Mouse (Mus musculus): Measurements from ENCODE around the gene Klc4.

The Klc4 gene

GRCm38 (mm10) chr17:46621324-46621723 lies 24.5 kb downstream of the Klc4 start:
- no peak for DNase-seq (ENCODE audit: low spot score in 2 of 2)

GRCm38 (mm10) chr17:46619683-46620357 lies 26.0 kb downstream of the Klc4 start:
- DNase-seq (ENCODE audit: low spot score in 2 of 2): no peak

- DNase-seq (ENCODE audit: low spot score in 2 of 2): no peak
These were observed 26.8 kb downstream of the Klc4 start for GRCm38 (mm10) chr17:46618769-46619682.

DNA sequence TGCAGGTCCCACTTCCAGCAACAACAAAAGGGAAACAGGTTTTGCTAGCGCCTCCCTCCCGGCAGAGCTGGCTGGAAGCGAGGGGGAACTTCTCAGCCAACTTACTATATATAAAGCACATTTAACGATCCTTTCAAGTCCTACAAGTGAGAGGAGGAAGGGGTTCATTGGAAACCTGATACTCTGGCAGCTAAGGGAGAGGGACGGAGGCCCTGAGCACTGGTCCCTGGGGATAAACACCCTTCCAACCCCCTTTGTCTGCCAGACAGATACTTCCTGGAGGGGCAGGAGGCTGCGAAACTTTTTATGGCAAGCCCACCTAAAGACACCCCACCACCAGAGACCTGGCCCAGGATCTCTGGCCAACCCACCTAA lies 27.4 kb downstream of the Klc4 start:
- no peak for DNase-seq (ENCODE audit: low spot score in 2 of 2)

DNA sequence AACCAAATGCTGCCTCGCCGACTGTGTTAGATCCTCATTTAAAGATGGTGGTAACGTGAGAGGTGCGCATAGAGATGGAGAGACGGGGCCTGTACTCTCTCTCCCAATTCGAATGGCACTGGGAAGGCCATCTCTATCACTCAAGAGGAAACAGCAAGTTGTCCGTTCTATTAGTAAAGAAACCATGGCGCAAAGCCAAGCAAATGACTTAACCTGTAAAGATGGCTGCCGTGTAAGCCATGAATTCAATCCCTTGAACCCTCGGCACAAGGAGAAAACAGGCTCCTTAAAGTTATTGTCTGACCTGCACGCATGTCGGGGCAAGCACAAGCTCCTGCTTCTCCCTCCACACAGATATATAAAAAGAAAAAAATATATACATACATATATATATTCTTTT lies 28.0 kb downstream of the Klc4 start:
- DNase-seq (ENCODE audit: low spot score in 2 of 2): no peak

DNA sequence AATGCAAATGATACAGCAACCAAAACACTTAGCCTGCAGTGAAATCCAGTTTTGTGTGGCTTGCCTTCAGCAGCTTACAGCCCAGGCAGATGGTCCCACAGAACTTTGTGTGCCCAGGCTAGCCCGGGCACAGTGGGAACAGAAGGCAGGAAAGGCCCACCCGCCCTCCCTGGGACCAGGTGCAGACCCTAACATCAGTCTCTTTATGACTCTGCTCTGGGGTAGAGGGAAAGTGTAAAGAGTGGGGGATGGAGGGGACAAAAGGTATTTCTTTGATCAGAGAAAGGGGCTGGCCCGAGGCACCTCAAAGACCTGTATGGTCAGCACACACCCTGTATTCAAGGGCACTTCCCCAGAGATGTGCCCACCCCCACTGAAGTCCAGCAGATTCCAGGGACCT lies 32.6 kb downstream of the Klc4 start:
- no peak for DNase-seq (ENCODE audit: low spot score in 2 of 2)

GRCm38 (mm10) chr17:46612820-46613219 lies 33.0 kb downstream of the Klc4 start:
- no peak for DNase-seq (ENCODE audit: low spot score in 2 of 2)

DNA sequence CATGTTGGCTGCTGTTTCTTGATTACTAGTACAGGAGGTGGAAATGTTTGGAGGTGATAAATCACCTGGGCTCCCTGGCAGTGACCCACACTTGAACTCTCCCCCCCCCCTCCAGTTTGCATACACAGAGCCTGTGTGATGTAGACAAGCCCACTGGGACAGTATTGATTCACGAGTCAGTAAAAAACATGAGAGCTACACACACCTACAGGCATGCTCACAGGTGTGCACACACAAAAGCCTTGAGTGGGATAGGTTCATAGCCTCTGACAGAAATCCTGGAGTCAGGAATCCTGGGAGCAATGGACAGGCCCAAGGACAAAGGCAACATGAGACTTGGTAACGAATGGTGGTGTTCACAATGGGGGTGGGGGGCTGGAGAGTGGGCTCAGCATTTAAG lies 33.6 kb downstream of the Klc4 start:
- DNase-seq (ENCODE audit: low spot score in 2 of 2): no peak

- DNase-seq (ENCODE audit: low spot score in 2 of 2): no peak
These were observed 34.5 kb downstream of the Klc4 start for GRCm38 (mm10) chr17:46611316-46611715.

DNA sequence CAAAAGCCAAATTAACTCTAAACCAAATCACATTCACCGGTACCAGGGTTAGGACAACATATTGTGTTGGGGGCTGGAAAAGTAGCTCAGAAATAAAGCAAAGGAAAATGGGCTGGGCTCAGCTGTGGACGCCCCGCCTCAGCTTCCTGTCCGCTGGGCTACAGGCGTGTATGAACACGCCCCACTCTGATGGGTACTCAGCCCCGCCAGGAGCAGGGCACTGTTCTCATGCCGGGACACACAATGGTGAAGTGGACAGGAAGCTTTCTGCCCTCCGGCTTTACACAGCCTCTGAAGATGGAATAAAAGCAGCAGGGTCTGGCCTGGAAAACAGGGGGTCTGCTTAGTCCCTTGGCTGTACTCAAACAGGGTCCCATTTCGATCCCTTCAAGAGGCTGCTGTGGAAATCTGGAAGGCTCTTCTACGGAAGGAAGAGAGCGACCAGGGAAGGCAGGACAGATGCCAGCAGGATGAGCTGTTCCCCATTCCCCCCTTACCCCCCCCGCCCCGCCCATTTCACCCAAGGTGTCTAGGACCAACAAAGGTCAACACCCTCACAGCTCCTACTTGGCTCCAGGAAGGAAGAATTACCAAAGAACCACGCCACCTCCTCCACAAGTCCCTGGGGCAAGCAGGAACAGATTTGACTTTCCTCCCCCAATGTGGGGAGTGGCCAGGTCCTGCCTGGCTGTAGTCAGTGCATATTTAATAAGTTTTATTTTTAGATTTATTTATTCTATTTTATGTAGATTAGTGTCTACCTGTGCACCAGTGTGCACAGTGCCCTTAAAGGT lies 35.9 kb downstream of the Klc4 start:
- DNase-seq (ENCODE audit: low spot score in 2 of 2): no peak

GRCm38 (mm10) chr17:46605987-46606386 lies 39.8 kb downstream of the Klc4 start:
- no peak for DNase-seq (ENCODE audit: low spot score in 2 of 2)

- no peak for DNase-seq (ENCODE audit: low spot score in 2 of 2)
These were observed 40.7 kb downstream of the Klc4 start for GRCm38 (mm10) chr17:46605126-46605525.

DNA sequence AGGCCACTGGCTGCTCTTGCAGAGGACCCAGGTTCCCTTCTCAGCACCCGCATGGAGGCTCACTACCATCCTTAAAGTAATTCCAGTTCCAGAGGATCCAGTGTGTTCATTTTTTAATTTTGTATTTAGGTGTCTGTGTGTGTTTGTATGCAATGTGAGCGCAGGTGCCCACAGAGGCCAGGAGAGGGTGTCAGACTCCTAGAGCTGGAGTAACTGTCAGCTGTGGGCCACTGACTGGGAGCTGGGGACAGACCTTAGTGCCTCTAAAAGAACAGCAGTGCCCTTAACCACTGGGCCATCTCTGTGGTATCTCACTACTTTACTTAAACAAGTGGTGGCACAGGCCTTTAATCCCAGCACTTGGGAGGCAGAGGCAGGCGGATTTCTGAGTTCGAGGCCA lies 42.6 kb downstream of the Klc4 start:
- DNase-seq (ENCODE audit: low spot score in 2 of 2): no peak

DNA sequence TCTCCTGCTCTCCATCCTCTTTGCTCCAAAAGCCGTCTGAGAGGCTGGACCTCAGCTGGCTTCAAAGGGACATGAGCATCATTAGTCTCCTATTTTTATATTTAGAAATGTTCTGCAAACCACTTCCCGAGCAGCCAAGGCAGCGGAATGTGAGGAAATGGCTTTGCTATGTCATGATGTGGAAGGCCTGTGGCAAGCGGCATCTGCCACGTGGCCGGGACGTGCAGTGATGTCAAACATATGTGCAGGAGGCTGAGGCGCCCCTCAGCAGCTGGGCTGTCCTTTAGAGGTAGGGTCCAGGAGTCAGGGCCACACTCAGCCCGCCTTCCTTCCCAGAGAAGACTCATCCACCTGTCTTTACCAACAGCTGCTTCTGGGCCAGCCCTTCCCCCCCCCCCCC lies 43.6 kb downstream of the Klc4 start:
- no peak for DNase-seq (ENCODE audit: low spot score in 2 of 2)

DNA sequence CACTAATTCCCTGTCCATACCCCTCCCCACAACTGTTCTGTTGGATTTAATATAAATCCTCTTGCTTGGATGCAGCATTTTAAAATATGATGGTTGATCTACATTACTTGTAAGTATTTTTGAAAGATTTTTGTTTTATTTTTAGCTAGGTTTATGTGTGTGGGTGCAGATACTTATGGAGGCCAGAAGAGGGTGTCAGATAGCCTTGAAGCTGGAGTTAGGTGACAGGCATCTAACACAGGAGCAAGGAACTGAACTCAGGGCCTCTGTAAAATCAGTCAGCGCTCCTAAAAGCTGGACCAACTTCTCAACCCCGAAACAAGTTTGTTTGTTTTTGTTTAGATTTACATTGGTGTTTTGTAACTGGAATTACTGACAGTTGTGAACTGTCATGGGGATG lies 45.3 kb downstream of the Klc4 start:
- DNase-seq (ENCODE audit: low spot score in 2 of 2): no peak

DNA sequence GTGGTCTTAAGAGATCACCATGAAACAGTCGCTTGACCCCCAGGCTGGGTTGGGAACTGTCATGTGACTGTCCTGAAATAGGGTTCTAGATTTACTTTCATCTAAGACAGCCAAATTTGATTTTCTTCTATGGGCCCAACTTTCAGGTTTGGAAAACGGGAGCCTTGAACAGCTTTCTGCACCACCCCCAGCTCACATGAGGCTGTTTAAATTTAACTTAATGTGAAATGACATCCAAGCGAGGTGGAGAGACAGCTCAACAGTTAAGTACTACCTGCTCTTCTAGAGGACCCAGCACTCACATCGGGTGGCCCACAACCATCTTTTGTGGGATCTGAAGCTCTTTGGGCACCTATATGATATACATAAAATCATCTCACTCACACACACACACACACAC lies 46.9 kb downstream of the Klc4 start:
- no peak for DNase-seq (ENCODE audit: low spot score in 2 of 2)

GRCm38 (mm10) chr17:46597956-46598355 lies 47.9 kb downstream of the Klc4 start:
- DNase-seq (ENCODE audit: low spot score in 2 of 2): no peak

- no peak for DNase-seq (ENCODE audit: low spot score in 2 of 2)
These were observed 50.5 kb downstream of the Klc4 start for GRCm38 (mm10) chr17:46595336-46595735.

GRCm38 (mm10) chr17:46594606-46595005 lies 51.2 kb downstream of the Klc4 start:
- DNase-seq (ENCODE audit: low spot score in 2 of 2): no peak

- DNase-seq (ENCODE audit: low spot score in 2 of 2): no peak
These were observed 52.7 kb downstream of the Klc4 start for GRCm38 (mm10) chr17:46593124-46593523.

DNA sequence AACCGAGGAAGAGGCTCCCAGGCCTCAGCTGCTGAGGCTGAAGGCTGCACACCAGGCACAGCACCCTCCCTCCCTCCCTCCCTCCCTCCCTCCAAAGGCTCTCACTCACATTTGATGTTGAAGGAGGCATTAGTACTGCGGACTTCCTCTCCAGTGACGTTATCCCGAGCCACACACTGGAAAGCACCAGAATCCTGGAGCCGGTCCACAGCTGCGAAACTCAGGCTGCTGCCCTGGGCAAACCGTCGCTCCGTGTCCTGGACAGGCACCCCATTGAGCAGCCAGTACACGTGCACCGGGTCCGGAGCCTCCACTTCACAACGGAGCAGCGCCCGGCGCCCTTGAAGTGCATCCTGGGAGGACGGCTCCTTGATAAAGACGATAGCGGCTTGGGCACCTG lies 54.4 kb downstream of the Klc4 start:
- DNase-seq (ENCODE audit: low spot score in 2 of 2): no peak

- DNase-seq (ENCODE audit: low spot score in 2 of 2): no peak
These were observed 55.4 kb downstream of the Klc4 start for GRCm38 (mm10) chr17:46590439-46590838.
